Comparison of ENCODE assay signal across 8 mouse cellular contexts in the genomic region with DNA sequence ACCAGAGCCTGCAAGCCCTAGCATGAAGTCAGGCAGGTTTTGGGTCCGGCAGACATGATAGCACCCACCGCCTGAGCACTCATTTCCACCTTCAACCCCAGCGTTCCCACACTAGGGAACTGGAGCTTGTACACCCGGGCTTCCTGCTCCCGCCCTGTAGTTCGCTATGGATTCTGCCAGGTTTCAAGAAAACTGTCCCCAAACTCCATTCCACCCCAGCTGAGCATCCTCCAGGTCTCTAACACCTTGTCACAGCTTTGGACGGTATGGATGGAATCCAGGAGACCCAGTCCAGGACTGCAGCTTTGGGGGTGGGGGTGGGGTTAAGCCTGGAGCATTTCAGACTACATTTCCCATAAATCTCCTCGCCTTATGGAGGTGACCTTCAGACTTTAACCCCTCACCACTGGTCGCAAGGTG. TPM values are rescaled to one million over a fixed set of nuclear protein-coding genes. Genes with fewer than 3 reads are reported as not detected.
A peak's percentile ranks its signal among the peaks of the same experiment; 100 is the strongest.
DNase-seq lines count a peak whose midpoint lies in the region; ATAC-seq and TF ChIP-seq lines count a peak whose summit lies in the region.

No protein-coding gene starts in this region.

- peak overlapping the region; percentile 78 for H3K4me3 ChIP-seq in E14TG2a.4 (replicated peaks; ENCODE audit: low read length)
- H3K4me3 ChIP-seq in brown adipose tissue, adult 24 weeks (ENCODE audit: insufficient read depth, low read depth, low read length), result peak overlapping the region; percentile 98
- peak overlapping the region; percentile 48 for H3K4me3 ChIP-seq in forebrain, embryonic 13.5 days
- peak overlapping the region; percentile 40 for H3K4me3 ChIP-seq in lung, postnatal 0 days (ENCODE audit: low read depth, low read length)

- no peak for TF ChIP-seq CTCF in E14TG2a.4 (conservative IDR thresholded peaks at IDR 0.05; ENCODE audit: low read length)
- no peak for TF ChIP-seq CTCF in lung, postnatal 0 days (IDR thresholded peaks at IDR 0.05)

- no peaks in the 10 kb centered on the region for H3K9me3 ChIP-seq in E14TG2a.4 (ENCODE audit: low read length)
- H3K9me3 ChIP-seq in forebrain, embryonic 13.5 days (replicated peaks), result no peaks in the 10 kb centered on the region
- no peaks in the 10 kb centered on the region for H3K9me3 ChIP-seq in lung, postnatal 0 days (ENCODE audit: low read length)

- peak; percentile 23 for DNase-seq in heart, postnatal 4 days
- DNase-seq in layer of hippocampus, adult 9-11 months, result peak; percentile 14
- DNase-seq in lung, postnatal 0 days (ENCODE audit: low spot score), result peak; percentile 14
- peak; percentile 64 for DNase-seq in retina, postnatal 1 day
- DNase-seq in thymus, postnatal 14 days, result no peak

- TF ChIP-seq EP300 in lung, postnatal 0 days (IDR thresholded peaks at IDR 0.05), result no peak

- peaks cover 7% of the 10 kb centered on the region; the same call in 1 of the 2 replicates for H3K27me3 ChIP-seq in E14TG2a.4 (ENCODE audit: insufficient read depth, low read length)
- no peaks in the 10 kb centered on the region for H3K27me3 ChIP-seq in forebrain, embryonic 13.5 days
- H3K27me3 ChIP-seq in lung, postnatal 0 days (replicated peaks; ENCODE audit: insufficient read depth, low read length), result no peaks in the 10 kb centered on the region

- no peaks in the 10 kb centered on the region for H3K36me3 ChIP-seq in E14TG2a.4 (ENCODE audit: insufficient read depth, low read length)
- no peaks in the 10 kb centered on the region for H3K36me3 ChIP-seq in forebrain, embryonic 13.5 days (ENCODE audit: poor library complexity, severe bottlenecking)
- no peaks in the 10 kb centered on the region for H3K36me3 ChIP-seq in lung, postnatal 0 days (ENCODE audit: insufficient read depth, low read length)

- H3K9ac ChIP-seq in forebrain, embryonic 13.5 days, result peak overlapping the region; percentile 62
- peak overlapping the region; percentile 44 for H3K9ac ChIP-seq in lung, postnatal 0 days (replicated peaks; ENCODE audit: low read depth)

- H3K4me2 ChIP-seq in forebrain, embryonic 13.5 days, result peak overlapping the region; percentile 68
- peak overlapping the region; percentile 68 for H3K4me2 ChIP-seq in lung, postnatal 0 days (replicated peaks; ENCODE audit: low read depth, low read length)

- H3K4me1 ChIP-seq in E14TG2a.4 (replicated peaks; ENCODE audit: low read depth, low read length), result peaks cover 15% of the 10 kb centered on the region
- peaks cover under 1% of the 10 kb centered on the region; the same call in 1 of the 2 replicates for H3K4me1 ChIP-seq in brown adipose tissue, adult 24 weeks (ENCODE audit: control insufficient read depth, insufficient read depth, insufficient read length, low read length)
- H3K4me1 ChIP-seq in forebrain, embryonic 13.5 days, result peaks cover 7% of the 10 kb centered on the region
- no peaks in the 10 kb centered on the region for H3K4me1 ChIP-seq in lung, postnatal 0 days (ENCODE audit: insufficient read depth, low read depth, low read length)

- peak; percentile 82 for ATAC-seq in forebrain, embryonic 13.5 days
- ATAC-seq in lung, postnatal 0 days, result peak; percentile 61

- peak overlapping the region; percentile 88 for H3K27ac ChIP-seq in brown adipose tissue, adult 24 weeks (replicated peaks; ENCODE audit: low read depth, low read length)
- no peak overlapping the region for H3K27ac ChIP-seq in forebrain, embryonic 13.5 days
- no peak overlapping the region for H3K27ac ChIP-seq in lung, postnatal 0 days (ENCODE audit: low read length)

- WGBS in forebrain, embryonic 13.5 days, result 2% methylated on average over 9 of the region's 9 CpGs
- 5% methylated on average over 9 of the region's 9 CpGs for WGBS in lung, postnatal 0 days

RNA-seq across cellular contexts. Expression of gene Ctsl, which starts 26.6 kb away (rescaled TPM):
- 155 and 172 TPM in 2 replicates for polyA plus RNA-seq in brown adipose tissue, adult 24 weeks (2012; ENCODE audit: insufficient read depth, insufficient read length, missing spikeins)
- polyA plus RNA-seq in forebrain, embryonic 13.5 days (2015; fragmentation: Nextera tagmentation; extraction: Ambion mirVana), result 79.0 and 92.5 TPM in 2 replicates
- total RNA-seq in heart, postnatal 4 days (2021), result 100 to 1,000 TPM; 206 to 217 TPM
- 251 and 269 TPM in 2 replicates for polyA plus RNA-seq in lung, postnatal 0 days (2015; fragmentation: Nextera tagmentation; extraction: Ambion mirVana)

RNA-seq across cellular contexts. Expression of gene Aaed1, which starts 31.6 kb away (rescaled TPM):
- polyA plus RNA-seq in brown adipose tissue, adult 24 weeks (2012; ENCODE audit: insufficient read depth, insufficient read length, missing spikeins), result 58.9 and 62.9 TPM in 2 replicates
- 10.1 and 12.3 TPM in 2 replicates for polyA plus RNA-seq in forebrain, embryonic 13.5 days (2015; fragmentation: Nextera tagmentation; extraction: Ambion mirVana)
- total RNA-seq in heart, postnatal 4 days (2021), result 10 to 100 TPM; 54.7 to 57.2 TPM
- 89.2 and 94.2 TPM in 2 replicates for polyA plus RNA-seq in lung, postnatal 0 days (2015; fragmentation: Nextera tagmentation; extraction: Ambion mirVana)

Comparison
In these comparisons a context has a peak if more than half of its experiments do, and no peak if none do; other contexts are left out.
1. H3K4me3 ChIP-seq: peak in every context shown above with its lines; median percentile 98 in brown adipose tissue, adult 24 weeks; 78 in E14TG2a.4; 48 in forebrain, embryonic 13.5 days; 40 in lung, postnatal 0 days.